Mouse (Mus musculus) embryonic fibroblast, embryonic 13.5 days (primary cell): ENCODE measurements around the gene Snrpd3. TPM values are rescaled to one million over a fixed set of nuclear protein-coding genes. Genes with fewer than 3 reads are reported as not detected.
A peak's percentile ranks its signal among the peaks of the same experiment; 100 is the strongest.

ENCODE experiments used
- H3K27ac ChIP-seq: 2 replicates; pipeline ENCODE4 v1.5.1; 2012; ENCODE audit warnings: low read length, control low read depth, inconsistent platforms; ENCODE audit not compliant: insufficient read depth
- H3K4me1 ChIP-seq: 2 replicates; pipeline ENCODE4 v1.6.1; 2011; ENCODE audit warnings: low read length; ENCODE audit not compliant: control insufficient read depth, insufficient read depth
- H3K4me3 ChIP-seq: 2 replicates; pipeline ENCODE4 v1.5.1; 2011; ENCODE audit warnings: mild to moderate bottlenecking, control low read depth, low read length; ENCODE audit not compliant: insufficient read depth
- CTCF ChIP-seq: IDR thresholded peaks from 2 replicates; pipeline ENCODE4 v1.5.1; 2011; ENCODE audit warnings: mild to moderate bottlenecking, control low read depth, low read length, moderate library complexity, borderline replicate concordance; ENCODE audit not compliant: insufficient read depth
- POLR2A ChIP-seq: IDR thresholded peaks from 2 replicates; pipeline ENCODE4 v1.6.1; 2011; ENCODE audit warnings: low read depth, mild to moderate bottlenecking, control low read depth, low read length, moderate library complexity
- polyA plus RNA-seq: library from polyadenylated mRNA; stranded (reverse); fragments of >200 nt; gene quantifications from 2 replicates; pipeline ENCODE4 v1.2.4, GENCODE M21; 2011; ENCODE audit warnings: low read depth; ENCODE audit not compliant: missing spikeins, insufficient read length

The Snrpd3 gene
- polyA plus RNA-seq, 1 experiment: 317 TPM

DNA sequence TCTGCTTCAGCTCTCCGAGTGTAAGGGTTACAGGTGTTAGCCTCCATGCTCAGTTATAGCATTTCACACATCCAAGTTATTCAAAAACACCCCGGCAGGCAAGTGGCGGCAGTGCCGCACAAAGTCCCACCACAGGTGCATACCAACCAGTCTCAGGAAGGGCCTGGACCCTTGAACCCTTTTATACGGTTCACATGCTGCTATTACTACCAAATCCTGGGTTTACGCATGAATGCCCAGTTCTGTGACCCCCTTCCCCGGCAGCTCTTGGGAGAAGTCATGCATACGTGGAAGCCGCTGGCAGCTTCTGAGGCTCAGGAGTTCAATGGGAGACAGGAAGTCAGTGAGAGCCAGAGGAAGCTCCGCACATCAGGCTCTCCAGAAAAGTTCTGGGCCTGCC is 55.8 kb downstream of the Snrpd3 start:
- no peak for TF ChIP-seq POLR2A
- TF ChIP-seq CTCF: no peak
- no peak overlapping the region for H3K27ac ChIP-seq

GRCm38 (mm10) chr10:75573965-75574364 is 56.6 kb downstream of the Snrpd3 start:
- no peak for TF ChIP-seq POLR2A
- no peak for TF ChIP-seq CTCF

More for the DNA sequence above, 55.8 kb downstream of the Snrpd3 start:
- H3K4me3 ChIP-seq: no peak overlapping the region
- H3K4me1 ChIP-seq: no peaks in the 10 kb centered on the region

DNA sequence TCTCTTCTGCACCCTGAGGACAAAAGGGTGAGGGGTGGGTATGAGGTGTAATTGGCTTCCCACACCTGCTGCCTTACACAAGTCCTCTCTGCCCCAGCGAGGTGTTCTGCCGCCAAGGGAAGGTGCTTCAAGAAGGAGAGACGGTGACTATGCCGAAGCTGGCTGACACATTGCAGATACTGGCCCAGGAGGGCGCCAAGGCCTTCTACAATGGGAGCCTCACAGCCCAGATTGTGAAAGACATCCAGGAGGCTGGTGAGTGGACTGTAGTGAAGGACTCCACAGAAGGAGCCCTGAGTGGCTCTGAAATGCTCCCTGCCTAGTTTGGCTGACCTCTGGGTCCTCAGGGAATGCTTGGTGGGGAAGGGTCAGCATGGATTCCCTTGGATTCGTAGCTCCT is 61.8 kb downstream of the Snrpd3 start:
- TF ChIP-seq CTCF: no peak
- TF ChIP-seq POLR2A: no peak
- no peak overlapping the region for H3K4me3 ChIP-seq
- no peaks in the 10 kb centered on the region for H3K4me1 ChIP-seq
- H3K27ac ChIP-seq: no peak overlapping the region

More at GRCm38 (mm10) chr10:75573965-75574364, 56.6 kb downstream of the Snrpd3 start:
- no peak overlapping the region for H3K4me3 ChIP-seq
- no peak overlapping the region for H3K27ac ChIP-seq
- H3K4me1 ChIP-seq: no peaks in the 10 kb centered on the region

DNA sequence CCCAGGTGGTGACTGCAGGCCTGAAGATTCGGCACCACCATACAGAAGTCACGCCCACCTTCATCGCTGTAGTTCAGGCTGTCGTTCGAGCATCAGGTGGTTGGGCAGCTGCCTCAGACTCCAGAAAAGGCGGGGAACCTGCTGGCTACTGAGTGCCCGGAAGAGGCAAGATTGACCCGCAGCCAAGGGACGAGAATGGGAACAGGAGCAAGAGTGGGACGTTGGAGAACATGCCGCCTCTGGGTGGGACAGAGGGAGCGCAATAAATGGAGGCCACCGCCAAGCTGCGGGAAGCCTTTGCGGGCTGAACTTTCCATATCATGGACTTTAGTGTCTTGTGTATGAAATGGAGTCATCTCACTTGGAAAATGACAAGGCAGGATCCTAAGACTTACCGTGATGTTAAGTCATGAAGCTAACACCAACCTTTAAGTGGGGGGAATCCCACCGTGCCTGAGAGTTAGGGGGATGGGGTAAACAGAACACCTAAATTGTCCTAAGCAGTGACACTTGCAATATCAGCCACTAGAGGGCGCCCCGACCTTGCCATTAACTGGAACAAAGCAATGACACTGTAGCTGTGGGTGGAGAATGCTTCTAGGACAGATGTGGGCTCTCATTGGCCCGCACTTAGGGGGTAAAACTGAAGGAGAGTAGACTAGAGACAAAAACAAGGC is 68.7 kb downstream of the Snrpd3 start:
- no peak overlapping the region for H3K27ac ChIP-seq
- no peak for TF ChIP-seq POLR2A
- TF ChIP-seq CTCF: peak; percentile 79
- no peaks in the 10 kb centered on the region for H3K4me1 ChIP-seq
- no peak overlapping the region for H3K4me3 ChIP-seq

- Histone ChIP-seq H3K4me1 (no peaks in the 10 kb centered on the region), H3K4me3 (no peak overlapping the region), H3K27ac (no peak overlapping the region)
- TF ChIP-seq POLR2A (no peak), CTCF (no peak)
Observed at GRCm38 (mm10) chr10:75586553-75586879, 69.2 kb downstream of the Snrpd3 start.

Other genes starting within 250 kb of the Snrpd3 start
- 0.18 and 1.0 TPM in 2 replicates for gene Adora2a, start 200.7 kb upstream of the Snrpd3 start, polyA plus RNA-seq
- gene Upb1, start 116.4 kb upstream of the Snrpd3 start, polyA plus RNA-seq: not detected in 2 replicates
- 16.1 and 18.1 TPM in 2 replicates for gene Gucd1, start 421 bp downstream of the Snrpd3 start, polyA plus RNA-seq
- 1.2 and 3.2 TPM in 2 replicates for gene Lrrc75b, start 42.8 kb downstream of the Snrpd3 start, polyA plus RNA-seq
- not detected in 2 replicates for gene Ggt1, start 44.1 kb downstream of the Snrpd3 start, polyA plus RNA-seq
- gene Ggt5, start 71.8 kb downstream of the Snrpd3 start, polyA plus RNA-seq: 0.53 and 0.88 TPM in 2 replicates
- gene Susd2, start 126.5 kb downstream of the Snrpd3 start, polyA plus RNA-seq: 0.80 and 1.1 TPM in 2 replicates
- 30.2 and 30.9 TPM in 2 replicates for gene Cabin1, start 246.8 kb downstream of the Snrpd3 start, polyA plus RNA-seq